Mouse (Mus musculus) heart, embryonic 15.5 days (tissue): ENCODE data around the gene Gli2. TPM values are rescaled to one million over a fixed set of nuclear protein-coding genes. Genes with fewer than 3 reads are reported as not detected.

Source experiments
- ATAC-seq: fragments of 200-750 bp; cut with Nextera tagmentation; replicated peaks from 2 replicates; pipeline ENCODE4 v1.8.0; 2017; ENCODE audit warnings: low read depth, moderate TSS enrichment; ENCODE audit not compliant: insufficient number of reproducible peaks, insufficient read depth, low FRiP score
- H3K27ac ChIP-seq: fragments of 300-500 bp; sonication (generic); 2 replicates; pipeline ENCODE4 v1.5.1; 2015; ENCODE audit warnings: mild to moderate bottlenecking, inconsistent platforms
- H3K27me3 ChIP-seq: fragments of 300-500 bp; sonication (generic); 2 replicates; pipeline ENCODE4 v1.6.1; 2015; ENCODE audit warnings: inconsistent platforms
- H3K36me3 ChIP-seq: fragments of 300-500 bp; sonication (generic); 2 replicates; pipeline ENCODE4 v1.6.1; 2015; ENCODE audit warnings: mild to moderate bottlenecking, inconsistent platforms
- H3K4me1 ChIP-seq: fragments of 300-500 bp; sonication (generic); replicated peaks from 2 replicates; pipeline ENCODE4 v1.6.1; 2015; ENCODE audit warnings: inconsistent platforms
- H3K4me2 ChIP-seq: fragments of 300-500 bp; sonication (generic); 2 replicates; pipeline ENCODE4 v1.6.1; 2015; ENCODE audit warnings: inconsistent platforms, mild to moderate bottlenecking, moderate library complexity
- H3K4me3 ChIP-seq: fragments of 300-500 bp; sonication (generic); 2 replicates; pipeline ENCODE4 v1.5.1; 2015; ENCODE audit warnings: mild to moderate bottlenecking, inconsistent platforms
- H3K9ac ChIP-seq: fragments of 300-500 bp; sonication (generic); 2 replicates; pipeline ENCODE4 v1.6.1; 2015; ENCODE audit warnings: mild to moderate bottlenecking, inconsistent platforms
- H3K9me3 ChIP-seq: fragments of 300-500 bp; sonication (generic); replicated peaks from 2 replicates; pipeline ENCODE4 v1.6.1; 2016; ENCODE audit warnings: inconsistent platforms
- WGBS: fragments of 180-500 bp; shearing (Covaris S2); methylation state at CpG from one replicate; pipeline ENCODE4 v1.1.7; 2015; ENCODE audit warnings: mixed read lengths; 5-methylcytosine and 5-hydroxymethylcytosine counted together
- polyA plus RNA-seq: library from polyadenylated mRNA; unstranded; fragments of >200 nt; fragmentation: Nextera tagmentation; extraction: Ambion mirVana; gene quantifications from 2 replicates; pipeline ENCODE4 v1.2.1, GENCODE M21; 2015

The Gli2 gene
- polyA plus RNA-seq, 1 experiment from 2014 or later, result 3.6 TPM

DNA sequence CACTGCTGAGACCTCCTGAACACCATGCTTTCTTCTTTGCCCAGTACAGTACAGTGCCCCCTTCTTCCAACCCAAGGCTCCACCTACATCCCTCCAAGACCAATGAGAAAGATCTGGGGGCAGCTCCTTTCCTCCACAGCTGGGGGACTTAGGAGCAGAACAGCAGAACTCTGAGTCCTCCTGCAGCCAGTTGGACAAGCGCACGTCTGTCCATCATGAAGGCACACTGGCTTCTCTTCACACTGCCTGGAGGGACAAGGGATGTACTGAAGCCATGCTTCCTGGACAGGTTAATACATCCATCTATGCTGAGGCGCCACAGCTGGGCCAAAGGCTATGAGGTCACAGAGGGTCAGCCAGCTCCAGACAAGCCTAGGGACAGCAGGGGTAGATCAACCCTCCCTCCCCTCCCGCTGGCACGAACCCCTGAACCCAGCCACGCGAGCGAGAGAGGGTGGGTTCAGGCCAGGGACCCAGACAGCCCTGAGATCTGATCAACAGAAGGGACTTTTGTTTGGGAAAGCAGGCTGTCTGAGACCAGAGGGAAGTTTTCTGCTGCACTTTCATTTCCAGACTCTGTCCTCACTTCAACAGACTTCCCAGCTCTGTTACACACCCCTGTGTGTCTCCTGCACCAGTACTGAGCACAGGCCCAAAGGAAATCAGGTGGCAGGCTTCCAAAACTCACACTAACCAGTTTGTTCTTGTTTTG lies 27.6 kb downstream of the Gli2 start:
- Histone ChIP-seq H3K9ac (no peak overlapping the region), H3K36me3 (no peaks in the 10 kb centered on the region), H3K4me1 (peaks cover 11% of the 10 kb centered on the region; the same call in 1 of the 2 replicates), H3K4me3 (no peak overlapping the region), H3K9me3 (no peaks in the 10 kb centered on the region), H3K27me3 (no peaks in the 10 kb centered on the region), H3K4me2 (no peak overlapping the region), H3K27ac (peak overlapping the region; percentile 63)
- WGBS, result 44% methylated on average over 8 of the region's 8 CpGs
- ATAC-seq, result peak; percentile 45

DNA sequence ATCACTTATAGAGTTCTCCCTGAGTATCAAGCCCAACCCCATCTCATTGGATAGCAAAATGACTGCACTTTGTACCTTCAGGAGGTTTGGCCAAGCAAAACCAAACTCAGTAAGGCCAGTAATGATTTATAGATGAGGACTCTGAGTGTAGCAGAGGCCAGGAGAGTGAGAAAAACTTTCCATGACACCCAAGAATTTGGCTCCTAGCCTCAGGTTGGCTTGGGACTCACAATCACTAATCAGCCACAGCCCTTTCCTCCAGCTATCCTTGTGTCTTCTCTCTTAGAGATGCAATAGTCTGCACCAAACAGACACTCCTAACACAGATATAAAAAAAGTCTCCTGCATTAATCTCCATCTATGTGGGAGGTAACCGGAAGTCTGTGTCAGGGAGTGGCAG lies 31.1 kb downstream of the Gli2 start:
- Histone ChIP-seq H3K4me3 (no peak overlapping the region), H3K4me1 (peaks cover 12% of the 10 kb centered on the region; the same call in 1 of the 2 replicates), H3K9ac (no peak overlapping the region), H3K9me3 (no peaks in the 10 kb centered on the region), H3K27ac (no peak overlapping the region), H3K4me2 (no peak overlapping the region), H3K27me3 (no peaks in the 10 kb centered on the region), H3K36me3 (no peaks in the 10 kb centered on the region)
- 62% methylated on average over 1 of the region's 1 CpGs for WGBS
- no peak for ATAC-seq

DNA sequence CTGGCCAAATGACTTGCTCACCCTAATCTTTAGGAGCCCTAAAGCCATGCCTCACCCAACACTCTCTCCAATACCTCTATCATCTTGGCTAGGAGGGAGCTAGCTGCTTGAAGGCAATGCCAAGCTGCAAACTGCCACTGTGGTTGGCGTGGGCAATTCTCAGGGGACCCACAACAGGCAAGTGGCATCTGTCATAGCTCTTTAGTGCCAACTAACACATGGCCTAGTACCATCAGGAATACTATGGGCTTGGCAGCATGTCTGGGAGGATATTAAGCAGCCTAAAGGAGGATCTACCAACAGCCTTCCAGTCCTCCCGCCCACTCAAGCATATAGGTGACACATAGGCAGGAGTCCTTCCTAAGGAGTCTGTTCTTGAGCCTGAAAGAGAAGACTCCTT lies 33.3 kb downstream of the Gli2 start:
- no peaks in the 10 kb centered on the region for H3K27me3 ChIP-seq
- no peak for ATAC-seq
- H3K4me1 ChIP-seq, result peaks cover 5% of the 10 kb centered on the region
- 75% methylated on average over 2 of the region's 2 CpGs for WGBS
- no peak overlapping the region for H3K9ac ChIP-seq
- H3K4me2 ChIP-seq, result no peak overlapping the region
- no peak overlapping the region for H3K27ac ChIP-seq
- H3K4me3 ChIP-seq, result no peak overlapping the region
- H3K9me3 ChIP-seq, result no peaks in the 10 kb centered on the region
- no peaks in the 10 kb centered on the region for H3K36me3 ChIP-seq

DNA sequence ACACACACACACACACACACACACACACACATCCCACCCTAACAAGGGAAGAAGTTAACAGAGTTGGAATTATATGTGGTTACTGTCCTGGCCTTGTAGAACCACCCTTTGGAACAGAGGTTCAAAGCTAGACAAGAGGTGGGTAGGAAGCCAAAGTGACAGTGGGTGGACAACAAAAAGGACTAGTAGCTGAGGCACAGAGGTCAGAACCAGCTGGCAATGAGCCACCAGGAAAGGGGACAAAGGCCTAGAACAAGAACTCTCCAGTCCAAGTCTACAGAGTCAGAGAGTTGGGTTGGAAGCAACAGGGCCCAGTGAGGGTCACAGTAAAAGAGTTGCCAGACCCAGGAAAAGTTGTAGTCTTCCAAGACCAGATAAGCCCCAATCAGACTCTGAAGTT lies 34.4 kb downstream of the Gli2 start:
- Histone ChIP-seq H3K36me3 (no peaks in the 10 kb centered on the region), H3K4me2 (no peak overlapping the region), H3K9ac (no peak overlapping the region), H3K4me3 (no peak overlapping the region), H3K4me1 (peaks cover 5% of the 10 kb centered on the region), H3K9me3 (no peaks in the 10 kb centered on the region), H3K27me3 (no peaks in the 10 kb centered on the region), H3K27ac (no peak overlapping the region)
- no peak for ATAC-seq

DNA sequence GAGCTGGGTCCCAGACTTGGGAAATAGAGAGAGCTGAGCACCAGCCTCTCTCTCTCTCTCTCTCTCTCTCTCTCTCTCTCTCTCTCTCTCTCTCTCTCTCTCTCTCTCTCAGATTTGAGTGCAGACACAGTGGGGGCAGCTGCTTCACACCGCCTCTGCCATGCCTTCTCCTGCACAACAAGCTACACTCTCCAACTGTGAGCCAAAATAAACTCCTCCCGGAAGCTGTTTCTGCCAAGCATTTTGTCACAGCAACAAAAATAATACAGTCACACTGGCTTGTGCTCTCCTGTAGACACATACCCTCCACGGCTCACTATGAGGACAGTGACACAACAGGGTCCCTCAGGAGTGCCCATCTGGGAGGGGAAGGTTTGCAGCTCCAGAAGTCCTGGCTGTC lies 36.6 kb downstream of the Gli2 start:
- no peak overlapping the region for H3K27ac ChIP-seq
- H3K4me3 ChIP-seq, result no peak overlapping the region
- WGBS, result 39% methylated on average over 3 of the region's 3 CpGs
- H3K9me3 ChIP-seq, result no peaks in the 10 kb centered on the region
- ATAC-seq, result no peak; the same call in 1 of the 2 replicates
- H3K9ac ChIP-seq, result no peak overlapping the region
- no peak overlapping the region for H3K4me2 ChIP-seq
- peaks cover 5% of the 10 kb centered on the region for H3K4me1 ChIP-seq
- H3K36me3 ChIP-seq, result no peaks in the 10 kb centered on the region
- no peaks in the 10 kb centered on the region for H3K27me3 ChIP-seq

DNA sequence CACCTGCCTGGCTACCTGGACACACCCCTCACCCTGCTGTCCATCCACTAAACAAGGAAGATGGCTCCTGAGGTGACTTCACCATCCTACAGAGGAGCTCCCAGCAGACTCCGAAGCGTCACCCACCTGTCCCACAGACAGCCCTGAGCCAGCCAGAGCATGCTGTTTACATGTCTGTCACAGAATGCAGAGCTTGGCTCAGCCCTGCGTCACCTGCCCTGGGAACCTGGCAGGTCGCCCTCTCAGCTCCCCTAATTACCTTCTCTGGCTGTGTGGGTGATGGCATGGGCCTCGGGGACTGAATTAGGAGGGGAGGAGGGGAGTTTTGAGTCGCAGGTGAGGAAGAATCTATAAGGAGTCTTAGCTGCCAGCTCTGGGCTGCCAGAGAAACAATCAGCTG lies 38.3 kb downstream of the Gli2 start:
- no peaks in the 10 kb centered on the region for H3K27me3 ChIP-seq

DNA sequence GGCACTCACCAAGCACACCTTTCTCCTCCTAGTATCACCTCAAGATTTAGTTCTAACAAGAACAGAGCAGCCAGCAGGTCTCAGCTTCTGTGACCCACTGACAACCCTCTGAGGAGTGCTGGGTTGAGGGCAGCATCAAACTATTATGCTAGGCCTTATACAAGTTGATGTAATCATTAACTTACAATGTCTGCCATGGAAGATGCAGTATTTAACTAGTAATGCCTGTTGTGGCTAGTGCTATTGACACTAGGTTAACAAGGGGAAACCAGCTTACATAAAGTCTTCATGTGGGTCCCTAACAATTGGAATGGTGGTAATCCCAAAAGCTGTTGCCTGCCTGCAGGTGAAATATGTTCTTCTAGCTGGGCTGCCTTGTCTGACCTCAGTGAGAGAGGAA lies 44.5 kb downstream of the Gli2 start:
- Histone ChIP-seq H3K4me3 (no peak overlapping the region), H3K36me3 (no peaks in the 10 kb centered on the region), H3K9me3 (no peaks in the 10 kb centered on the region), H3K27ac (no peak overlapping the region), H3K4me1 (peaks cover 8% of the 10 kb centered on the region), H3K9ac (no peak overlapping the region), H3K4me2 (no peak overlapping the region), H3K27me3 (no peaks in the 10 kb centered on the region)
- ATAC-seq, result no peak

More for the DNA sequence above, 38.3 kb downstream of the Gli2 start:
- no peak overlapping the region for H3K9ac ChIP-seq
- no peak for ATAC-seq
- 75% methylated on average over 6 of the region's 6 CpGs for WGBS
- no peak overlapping the region for H3K27ac ChIP-seq
- H3K9me3 ChIP-seq, result no peaks in the 10 kb centered on the region
- no peaks in the 10 kb centered on the region for H3K36me3 ChIP-seq
- no peak overlapping the region for H3K4me3 ChIP-seq
- peaks cover 5% of the 10 kb centered on the region for H3K4me1 ChIP-seq
- no peak overlapping the region for H3K4me2 ChIP-seq

DNA sequence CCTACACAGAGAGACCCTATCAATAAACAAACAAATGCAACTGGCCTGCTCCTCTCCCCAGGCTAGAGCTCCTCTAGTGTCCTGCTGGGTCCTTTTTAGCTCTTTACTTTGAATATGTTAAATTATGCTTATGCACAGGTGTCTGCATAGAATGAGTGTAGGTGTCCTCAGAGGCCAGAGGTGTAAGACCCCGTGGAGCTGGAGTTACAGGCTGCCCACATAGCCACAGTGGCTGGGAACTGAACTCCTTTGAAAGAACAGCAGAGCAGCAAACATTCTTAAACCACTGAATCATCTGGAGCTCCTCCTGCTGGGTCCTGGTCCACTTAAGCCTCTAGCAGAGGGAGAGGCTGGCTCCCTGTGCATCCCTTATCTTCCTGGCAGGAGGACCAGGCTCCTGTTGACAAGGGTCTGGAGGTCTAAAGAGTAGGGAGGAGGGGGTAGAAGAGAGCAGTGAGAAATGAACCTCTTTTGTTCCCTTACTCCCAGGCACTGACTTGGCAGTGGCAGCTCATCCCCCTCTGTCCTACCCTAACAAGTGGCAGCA lies 49.5 kb downstream of the Gli2 start:
- Histone ChIP-seq H3K4me2 (no peak overlapping the region), H3K9ac (no peak overlapping the region), H3K9me3 (no peaks in the 10 kb centered on the region), H3K4me1 (peaks cover 11% of the 10 kb centered on the region), H3K36me3 (no peaks in the 10 kb centered on the region), H3K27ac (no peak overlapping the region), H3K27me3 (no peaks in the 10 kb centered on the region), H3K4me3 (no peak overlapping the region)
- WGBS, result 15% methylated on average over 1 of the region's 1 CpGs
- no peak for ATAC-seq

DNA sequence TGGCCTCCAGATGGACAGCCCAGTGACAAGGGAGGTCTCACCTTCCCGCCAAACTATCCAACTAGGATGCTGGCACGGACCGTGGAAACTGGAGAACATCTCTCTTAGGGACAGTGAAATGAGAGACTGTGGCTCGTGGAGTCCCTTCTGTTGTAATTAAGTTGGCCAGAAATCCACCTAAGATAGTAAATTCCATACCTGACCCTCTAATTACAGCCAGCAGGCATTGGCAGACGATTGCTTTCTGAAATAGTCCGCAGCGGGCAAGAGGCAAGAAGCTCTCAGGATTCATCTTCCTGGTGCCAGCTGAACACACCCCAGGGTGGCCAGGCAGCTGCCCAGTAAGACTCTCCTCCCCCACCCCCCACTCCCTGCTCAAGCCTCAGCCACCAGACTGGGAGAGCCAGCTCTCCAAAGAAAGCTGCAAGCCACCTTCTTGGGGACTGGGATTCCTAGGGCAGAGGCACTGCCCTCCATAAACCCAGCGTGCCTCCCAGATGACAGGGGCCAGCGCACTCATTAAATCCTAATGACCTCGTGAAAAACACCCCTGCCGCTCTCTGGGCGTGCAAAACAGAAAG lies 51.9 kb downstream of the Gli2 start:
- Histone ChIP-seq H3K4me1 (peaks cover 11% of the 10 kb centered on the region), H3K27me3 (no peaks in the 10 kb centered on the region), H3K4me3 (no peak overlapping the region), H3K36me3 (no peaks in the 10 kb centered on the region), H3K9ac (no peak overlapping the region), H3K4me2 (no peak overlapping the region), H3K9me3 (no peaks in the 10 kb centered on the region), H3K27ac (no peak overlapping the region)
- WGBS, result 68% methylated on average over 12 of the region's 12 CpGs
- no peak for ATAC-seq

DNA sequence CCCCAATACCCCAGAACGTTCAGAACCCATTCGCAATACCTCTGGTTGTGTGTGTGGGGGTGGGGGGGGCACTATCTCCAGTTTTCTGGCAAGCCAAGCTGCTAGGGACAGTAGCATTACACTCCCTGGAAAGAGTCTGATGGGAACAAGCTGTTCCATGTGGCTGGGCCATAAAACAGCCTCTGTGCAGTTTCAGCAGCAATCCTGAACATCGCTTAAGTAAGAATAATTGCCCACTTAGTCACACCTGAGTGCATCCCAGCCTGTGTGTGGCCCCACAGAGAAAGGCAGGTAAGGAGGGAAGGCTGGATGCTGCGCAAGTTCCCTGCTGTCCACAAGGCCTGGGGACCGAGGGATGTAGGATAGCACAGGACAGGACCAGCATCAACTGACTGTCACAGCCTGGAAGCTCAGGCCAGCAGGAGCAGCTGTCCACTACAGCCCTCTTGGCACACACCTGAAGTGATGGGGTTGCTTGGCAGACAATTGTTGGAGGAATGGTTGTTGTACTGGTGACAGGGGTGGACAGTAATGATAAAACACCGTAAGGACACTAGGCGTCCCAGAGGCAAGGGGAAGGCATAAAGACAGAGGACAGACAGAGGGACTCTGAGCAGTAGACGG lies 58.8 kb downstream of the Gli2 start:
- no peaks in the 10 kb centered on the region for H3K4me1 ChIP-seq
- H3K9me3 ChIP-seq, result no peaks in the 10 kb centered on the region
- H3K27ac ChIP-seq, result no peak overlapping the region
- H3K27me3 ChIP-seq, result no peaks in the 10 kb centered on the region
- H3K36me3 ChIP-seq, result no peaks in the 10 kb centered on the region
- H3K4me3 ChIP-seq, result no peak overlapping the region
- 78% methylated on average over 8 of the region's 8 CpGs for WGBS
- no peak for ATAC-seq
- H3K9ac ChIP-seq, result no peak overlapping the region
- H3K4me2 ChIP-seq, result no peak overlapping the region

DNA sequence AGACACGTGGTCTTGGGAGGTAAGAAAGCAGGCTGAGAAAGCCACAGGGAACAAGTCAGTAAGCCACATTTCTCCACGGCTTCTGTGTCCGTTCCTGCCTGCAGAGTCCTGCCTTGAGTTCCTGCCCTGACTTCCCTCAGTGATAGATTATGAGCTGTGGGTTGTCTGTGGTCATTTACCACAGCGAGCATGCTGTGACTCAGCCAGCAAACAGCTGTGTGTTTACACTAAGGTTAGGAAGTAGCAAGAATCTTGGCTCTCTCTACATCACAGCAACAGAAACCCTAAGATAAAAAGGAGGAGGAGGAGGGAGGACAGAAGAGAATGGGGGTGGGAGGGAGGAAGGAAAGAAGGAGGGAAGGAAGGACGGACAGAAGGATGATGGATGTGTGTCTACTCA lies 59.6 kb downstream of the Gli2 start:
- Histone ChIP-seq H3K4me2 (no peak overlapping the region), H3K9ac (no peak overlapping the region), H3K36me3 (no peaks in the 10 kb centered on the region), H3K27ac (no peak overlapping the region), H3K27me3 (no peaks in the 10 kb centered on the region), H3K9me3 (no peaks in the 10 kb centered on the region), H3K4me3 (no peak overlapping the region), H3K4me1 (no peaks in the 10 kb centered on the region)
- no peak for ATAC-seq
- WGBS, result 55% methylated on average over 5 of the region's 5 CpGs
